Mouse (Mus musculus): ENCODE data around the gene Krt13. TPM values are rescaled to one million over a fixed set of nuclear protein-coding genes. Genes with fewer than 3 reads are reported as not detected.

The Krt13 gene
- polyA plus RNA-seq, 1 experiment: 2.9 TPM

- H3K36me3 ChIP-seq (ENCODE audit: control insufficient read depth, insufficient read depth): no peaks in the 10 kb centered on the region
- H3K4me3 ChIP-seq: no peak overlapping the region
- H3K79me2 ChIP-seq (ENCODE audit: control insufficient read depth, insufficient read depth): no peaks in the 10 kb centered on the region
- no peaks in the 10 kb centered on the region for H3K27me3 ChIP-seq (ENCODE audit: control insufficient read depth, insufficient read depth, insufficient read length)
- no peak for TF ChIP-seq REST (IDR thresholded peaks at IDR 0.05; ENCODE audit: insufficient read depth, insufficient read length)
- peak; percentile 60 for TF ChIP-seq CEBPB (IDR thresholded peaks at IDR 0.05; ENCODE audit: insufficient read depth, poor library complexity, severe bottlenecking)
- no peak overlapping the region for H3K4me2 ChIP-seq (ENCODE audit: low read depth)
- no peak overlapping the region for H3ac ChIP-seq (ENCODE audit: control insufficient read depth, insufficient read length)
These were observed 3.5 kb upstream of the Krt13 start for GRCm38 (mm10) chr11:100124901-100125300.

GRCm38 (mm10) chr11:100120331-100120730 lies 1.0 kb downstream of the Krt13 start:
- H3K4me2 ChIP-seq (ENCODE audit: low read depth): peak overlapping the region; percentile 41
- H3K27me3 ChIP-seq (ENCODE audit: control insufficient read depth, insufficient read depth, insufficient read length): no peaks in the 10 kb centered on the region
- no peak overlapping the region for H3ac ChIP-seq (ENCODE audit: control insufficient read depth, insufficient read length)
- TF ChIP-seq POLR2A (IDR thresholded peaks at IDR 0.05; ENCODE audit: insufficient read length, low read depth): no peak
- no peak for TF ChIP-seq MYOG (IDR thresholded peaks at IDR 0.05; ENCODE audit: control insufficient read depth in 1 of 3, insufficient read depth in 1 of 3, insufficient read length in 2 of 3, low read depth in 2 of 3)
- no peak for TF ChIP-seq CEBPB (IDR thresholded peaks at IDR 0.05; ENCODE audit: insufficient read depth, poor library complexity, severe bottlenecking)
- TF ChIP-seq E2F4 (IDR thresholded peaks at IDR 0.05; ENCODE audit: insufficient read depth): no peak
- no peak for TF ChIP-seq USF1 (IDR thresholded peaks at IDR 0.05; ENCODE audit: low read depth)
- no peak for TF ChIP-seq SRF (IDR thresholded peaks at IDR 0.05; ENCODE audit: control insufficient read depth, insufficient read length, low read depth)
- no peak for TF ChIP-seq MAX (IDR thresholded peaks at IDR 0.05; ENCODE audit: low read depth)
- no peak for TF ChIP-seq REST (IDR thresholded peaks at IDR 0.05; ENCODE audit: insufficient read depth, insufficient read length)
- no peak for TF ChIP-seq MYOD1 (IDR thresholded peaks at IDR 0.05; ENCODE audit: control insufficient read depth in 1 of 3, insufficient read length in 2 of 3, low read depth in 2 of 3)
- TF ChIP-seq TCF3 (IDR thresholded peaks at IDR 0.05; ENCODE audit: insufficient read length, low read depth): no peak
- no peak for TF ChIP-seq TCF12 (IDR thresholded peaks at IDR 0.05; ENCODE audit: insufficient read depth, poor library complexity, severe bottlenecking)
- TF ChIP-seq POLR2AphosphoS2 (IDR thresholded peaks at IDR 0.05; ENCODE audit: insufficient read length, low read depth): no peak
- no peaks in the 10 kb centered on the region for H3K79me2 ChIP-seq (ENCODE audit: control insufficient read depth, insufficient read depth)
- H3K4me3 ChIP-seq: no peak overlapping the region
- H3K36me3 ChIP-seq (ENCODE audit: control insufficient read depth, insufficient read depth): no peaks in the 10 kb centered on the region

DNA sequence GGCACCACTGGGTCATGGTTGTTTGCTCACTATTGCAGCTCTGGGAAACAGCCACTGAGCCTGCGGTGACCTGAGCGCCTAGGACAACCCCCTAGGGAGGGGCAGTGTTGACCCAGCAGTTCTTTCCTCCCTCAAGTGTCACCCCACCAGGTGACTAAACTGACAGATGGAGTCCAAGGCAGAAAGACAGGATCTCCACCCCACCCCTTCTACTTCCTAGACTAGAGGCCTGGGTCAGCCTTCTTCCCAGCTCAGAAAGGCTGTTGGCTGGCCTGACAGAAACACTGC lies 7.7 kb downstream of the Krt13 start:
- H3K4me3 ChIP-seq: no peak overlapping the region
- no peaks in the 10 kb centered on the region for H3K27me3 ChIP-seq (ENCODE audit: control insufficient read depth, insufficient read depth, insufficient read length)
- TF ChIP-seq POLR2A (IDR thresholded peaks at IDR 0.05; ENCODE audit: insufficient read length, low read depth) (no peak), CEBPB (IDR thresholded peaks at IDR 0.05; ENCODE audit: insufficient read depth, poor library complexity, severe bottlenecking) (peak; percentile 37; the same call in 1 of the 2 replicates)
- no peaks in the 10 kb centered on the region for H3K79me2 ChIP-seq (ENCODE audit: control insufficient read depth, insufficient read depth)
- no peaks in the 10 kb centered on the region for H3K36me3 ChIP-seq (ENCODE audit: control insufficient read depth, insufficient read depth)
- no peak overlapping the region for H3ac ChIP-seq (ENCODE audit: control insufficient read depth, insufficient read length)
- peak overlapping the region; percentile 16 for H3K4me2 ChIP-seq (ENCODE audit: low read depth)

GRCm38 (mm10) chr11:100112935-100113741 lies 8.2 kb downstream of the Krt13 start:
- TF ChIP-seq USF1 (IDR thresholded peaks at IDR 0.05; ENCODE audit: low read depth) (peak; percentile 72), POLR2A (IDR thresholded peaks at IDR 0.05; ENCODE audit: insufficient read length, low read depth) (no peak)
- Histone ChIP-seq H3ac (ENCODE audit: control insufficient read depth, insufficient read length) (no peak overlapping the region), H3K4me3 (no peak overlapping the region), H3K27me3 (ENCODE audit: control insufficient read depth, insufficient read depth, insufficient read length) (no peaks in the 10 kb centered on the region), H3K36me3 (ENCODE audit: control insufficient read depth, insufficient read depth) (no peaks in the 10 kb centered on the region), H3K4me2 (ENCODE audit: low read depth) (peak overlapping the region; percentile 16), H3K79me2 (ENCODE audit: control insufficient read depth, insufficient read depth) (no peaks in the 10 kb centered on the region)

DNA sequence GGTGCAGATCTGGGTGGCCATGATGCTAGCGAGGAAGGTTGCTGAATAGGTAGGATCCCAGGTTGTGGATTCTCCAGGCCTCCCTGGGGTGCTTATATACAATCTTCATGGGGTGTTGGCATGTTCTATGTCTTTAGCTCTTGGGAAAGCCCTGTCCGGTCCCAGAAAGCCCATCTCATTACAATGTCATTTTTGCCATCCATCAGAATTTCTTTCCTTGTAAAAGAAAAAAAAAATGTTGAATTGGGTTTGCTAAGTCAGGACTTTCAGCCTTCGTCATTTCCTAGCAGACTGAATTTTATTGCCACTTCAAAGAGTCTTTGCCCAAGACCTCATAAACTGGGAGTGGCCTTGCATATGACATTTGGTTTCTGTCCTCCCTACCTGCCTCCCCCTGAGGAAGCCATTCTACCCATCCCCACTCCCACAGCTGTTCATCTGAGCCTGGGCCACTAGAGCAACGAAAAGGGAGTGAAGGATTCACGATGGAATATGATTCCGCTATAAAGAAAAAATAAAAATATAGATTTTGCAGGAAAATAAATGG lies 15.7 kb downstream of the Krt13 start, which contains the start of gene Krt36:
Gene Krt36 (minus strand): TSS at position 51 of the 547 bp plus-strand sequence.
- no peaks in the 10 kb centered on the region for H3K36me3 ChIP-seq (ENCODE audit: control insufficient read depth, insufficient read depth)
- TF ChIP-seq USF1 (IDR thresholded peaks at IDR 0.05; ENCODE audit: low read depth): no peak
- TF ChIP-seq POLR2A (IDR thresholded peaks at IDR 0.05; ENCODE audit: insufficient read length, low read depth): no peak
- TF ChIP-seq POLR2AphosphoS2 (IDR thresholded peaks at IDR 0.05; ENCODE audit: insufficient read length, low read depth): no peak
- TF ChIP-seq TCF12 (IDR thresholded peaks at IDR 0.05; ENCODE audit: insufficient read depth, poor library complexity, severe bottlenecking): no peak
- TF ChIP-seq TCF3 (IDR thresholded peaks at IDR 0.05; ENCODE audit: insufficient read length, low read depth): no peak
- TF ChIP-seq SRF (IDR thresholded peaks at IDR 0.05; ENCODE audit: control insufficient read depth, insufficient read length, low read depth): no peak
- no peak for TF ChIP-seq MAX (IDR thresholded peaks at IDR 0.05; ENCODE audit: low read depth)
- TF ChIP-seq REST (IDR thresholded peaks at IDR 0.05; ENCODE audit: insufficient read depth, insufficient read length): no peak
- TF ChIP-seq E2F4 (IDR thresholded peaks at IDR 0.05; ENCODE audit: insufficient read depth): no peak
- TF ChIP-seq MYOD1 (IDR thresholded peaks at IDR 0.05; ENCODE audit: control insufficient read depth in 1 of 3, insufficient read length in 2 of 3, low read depth in 2 of 3): no peak
- TF ChIP-seq CEBPB (IDR thresholded peaks at IDR 0.05; ENCODE audit: insufficient read depth, poor library complexity, severe bottlenecking): no peak
- TF ChIP-seq MYOG (IDR thresholded peaks at IDR 0.05; ENCODE audit: control insufficient read depth in 1 of 3, insufficient read depth in 1 of 3, insufficient read length in 2 of 3, low read depth in 2 of 3): no peak
- no peaks in the 10 kb centered on the region for H3K27me3 ChIP-seq (ENCODE audit: control insufficient read depth, insufficient read depth, insufficient read length)
- H3K4me3 ChIP-seq: no peak within 1 kb of the TSS
- no peak within 1 kb of the TSS for H3K4me2 ChIP-seq (ENCODE audit: low read depth)
- no peak within 1 kb of the TSS for H3ac ChIP-seq (ENCODE audit: control insufficient read depth, insufficient read length)
- no peaks in the 10 kb centered on the region for H3K79me2 ChIP-seq (ENCODE audit: control insufficient read depth, insufficient read depth)

Data from myocyte (in vitro differentiated cells).